8 mouse cellular contexts compared by ENCODE assay signal in the genomic region with DNA sequence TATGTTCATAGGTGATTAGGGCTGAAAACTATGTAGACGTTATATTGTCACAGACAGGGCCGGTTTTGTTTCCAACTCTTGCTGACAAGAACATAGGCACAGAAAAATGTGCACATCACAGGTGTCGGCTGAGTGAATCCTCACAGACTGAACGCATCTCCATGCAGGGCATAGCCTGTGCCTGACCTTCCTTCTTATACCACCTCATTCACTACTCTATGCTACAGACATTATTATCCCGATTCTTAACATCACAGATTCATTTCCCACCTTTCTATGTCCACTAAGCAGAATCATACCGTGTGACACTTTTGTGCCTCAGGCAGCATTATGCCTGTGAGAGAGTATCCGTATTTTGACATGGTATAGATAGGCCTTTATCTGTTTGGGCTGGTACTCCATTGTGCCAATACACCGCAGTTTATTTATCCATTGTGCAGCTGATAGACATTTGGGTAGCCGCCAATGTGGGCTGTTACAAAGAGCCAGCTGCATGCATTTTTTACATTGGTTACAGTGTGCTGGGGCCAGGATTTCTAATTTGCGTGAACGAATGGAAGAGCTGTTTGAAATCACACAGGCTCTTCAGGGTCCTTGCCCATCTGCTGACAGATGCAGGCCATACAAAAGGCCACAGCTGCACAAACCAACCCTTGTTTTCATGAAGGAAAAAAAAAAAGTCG. TPM values are rescaled to one million over a fixed set of nuclear protein-coding genes. Genes with fewer than 3 reads are reported as not detected.
DNase-seq lines count a peak whose midpoint lies in the region; ATAC-seq and TF ChIP-seq lines count a peak whose summit lies in the region.
"Had no signal": no experiment of that assay in that cellular context is flagged by ENCODE, and none has a peak within 500 bp of the region (broad histone marks: within the 10 kb centered on the region; RNA-seq: fewer than 3 reads in every experiment).

No protein-coding gene starts in this region.

- H3K4me1 ChIP-seq in lung, embryonic 14.5 days (ENCODE audit: insufficient read depth), result no peaks in the 10 kb centered on the region
- peaks cover 11% of the 10 kb centered on the region for H3K4me1 ChIP-seq in forebrain, embryonic 10.5 days
- peaks cover 17% of the 10 kb centered on the region for H3K4me1 ChIP-seq in neural tube, embryonic 12.5 days

- TF ChIP-seq CTCF in lung, embryonic 14.5 days (IDR thresholded peaks at IDR 0.05; ENCODE audit: low read depth), result no peak

- H3K9me3 ChIP-seq in lung, embryonic 14.5 days (ENCODE audit: low read depth, low read length), result no peaks in the 10 kb centered on the region
- H3K9me3 ChIP-seq in forebrain, embryonic 10.5 days, result no peaks in the 10 kb centered on the region
- no peaks in the 10 kb centered on the region for H3K9me3 ChIP-seq in neural tube, embryonic 12.5 days

- H3K36me3 ChIP-seq in lung, embryonic 14.5 days (ENCODE audit: insufficient read depth), result no peaks in the 10 kb centered on the region
- no peaks in the 10 kb centered on the region for H3K36me3 ChIP-seq in forebrain, embryonic 10.5 days (replicated peaks)
- no peaks in the 10 kb centered on the region for H3K36me3 ChIP-seq in neural tube, embryonic 12.5 days

- H3K4me3 ChIP-seq in lung, embryonic 14.5 days (ENCODE audit: low read depth, low read length), result no peak overlapping the region
- no peak overlapping the region for H3K4me3 ChIP-seq in forebrain, embryonic 10.5 days
- H3K4me3 ChIP-seq in neural tube, embryonic 12.5 days, result no peak overlapping the region

- peak; percentile 68; the same call in 1 of the 2 replicates for ATAC-seq in lung, embryonic 14.5 days (ENCODE audit: insufficient read depth)
- ATAC-seq in neural tube, embryonic 12.5 days (ENCODE audit: low FRiP score, low read depth), result peak; percentile 90
- no peak for ATAC-seq in erythroid progenitor cell, adult 5-6 weeks (replicated peaks; ENCODE audit: low FRiP score, poor library complexity, severe bottlenecking)
- no peak for ATAC-seq in monocyte, adult 5-6 weeks (replicated peaks; ENCODE audit: insufficient number of reproducible peaks, low FRiP score, low TSS enrichment, poor library complexity, severe bottlenecking)

- H3K27ac ChIP-seq in lung, embryonic 14.5 days (ENCODE audit: low read depth), result no peak overlapping the region
- 0 out of 2 replicates have a peak overlapping the region, but pooled peaks have one; percentile 30 for H3K27ac ChIP-seq in forebrain, embryonic 10.5 days
- no peak overlapping the region for H3K27ac ChIP-seq in neural tube, embryonic 12.5 days

- H3K9ac ChIP-seq in lung, embryonic 14.5 days, result no peak overlapping the region
- no peak overlapping the region for H3K9ac ChIP-seq in neural tube, embryonic 12.5 days

- H3K27me3 ChIP-seq in lung, embryonic 14.5 days (ENCODE audit: insufficient read depth, low read length), result no peaks in the 10 kb centered on the region
- H3K27me3 ChIP-seq in forebrain, embryonic 10.5 days (ENCODE audit: poor library complexity, severe bottlenecking), result no peaks in the 10 kb centered on the region
- no peaks in the 10 kb centered on the region for H3K27me3 ChIP-seq in neural tube, embryonic 12.5 days (replicated peaks)

- no peak overlapping the region for H3K4me2 ChIP-seq in lung, embryonic 14.5 days
- H3K4me2 ChIP-seq in neural tube, embryonic 12.5 days (replicated peaks), result no peak overlapping the region

- WGBS in lung, embryonic 14.5 days, result 45% methylated on average over 12 of the region's 12 CpGs
- WGBS in forebrain, embryonic 10.5 days, result 85% methylated on average over 12 of the region's 12 CpGs
- WGBS in neural tube, embryonic 12.5 days, result 35% methylated on average over 12 of the region's 12 CpGs

- peak; percentile 71 for DNase-seq in lung, embryonic 14.5 days
- no peak for DNase-seq in lung, adult 18-20 months
- DNase-seq in forebrain, embryonic 10.5 days (ENCODE audit: extremely low spot score, low spot score), result no peak
- peak; percentile 43 for DNase-seq in layer of hippocampus, adult 11-12 months (ENCODE audit: low spot score)

RNA-seq across cellular contexts. Expression of a gene that starts 33.5 kb away (rescaled TPM):
- polyA plus RNA-seq in lung, embryonic 14.5 days (2014; fragmentation: Nextera tagmentation; extraction: Ambion mirVana), result not detected in 2 replicates
- not detected in 2 replicates for polyA plus RNA-seq in forebrain, embryonic 10.5 days (2016; fragmentation: Nextera tagmentation; extraction: Ambion mirVana)
- not detected in 2 replicates for polyA plus RNA-seq in neural tube, embryonic 12.5 days (2016; fragmentation: Nextera tagmentation; extraction: Ambion mirVana)
- total RNA-seq in erythroid progenitor cell, adult 5-6 weeks (2015; ENCODE audit: low replicate concordance), result not detected in 2 replicates
- not detected in 2 replicates for total RNA-seq in erythroid progenitor cell, adult 5-6 weeks (2017; ENCODE audit: low replicate concordance)
- not detected in 3 replicates for total RNA-seq in monocyte, adult 5-6 weeks (2017)
- total RNA-seq: left cerebral cortex, postnatal 25 days had no signal

Comparison
In these comparisons a context has a peak if more than half of its experiments do, and no peak if none do; other contexts are left out.
1. DNase-seq: peak in lung, embryonic 14.5 days (single experiment) and layer of hippocampus, adult 11-12 months (single experiment); none in lung, adult 18-20 months (0 of 2) and forebrain, embryonic 10.5 days (single experiment).
2. ATAC-seq: peak in lung, embryonic 14.5 days (single experiment) and neural tube, embryonic 12.5 days (single experiment); none in erythroid progenitor cell, adult 5-6 weeks (single experiment) and monocyte, adult 5-6 weeks (single experiment).